Mouse (Mus musculus) adipocyte (in vitro differentiated cells): ENCODE data around the gene Becn1.

Experiments used
- DNase-seq: peaks from one replicate; pipeline ENCODE4 v3.0.0-alpha.2; 2016; ENCODE audit warnings: low spot score

Gene Becn1

GRCm38 (mm10) chr11:101264954-101265471 lies 37.1 kb downstream of the Becn1 start:
- no peak for DNase-seq

GRCm38 (mm10) chr11:101263989-101264280 lies 38.2 kb downstream of the Becn1 start:
- no peak for DNase-seq

GRCm38 (mm10) chr11:101263138-101263988 lies 38.7 kb downstream of the Becn1 start:
- no peak for DNase-seq

- no peak for DNase-seq
These were observed 39.7 kb downstream of the Becn1 start for GRCm38 (mm10) chr11:101262272-101262967.

- no peak for DNase-seq
These were observed 41.2 kb downstream of the Becn1 start for GRCm38 (mm10) chr11:101260826-101261380.

- peak; percentile 81 for DNase-seq
These were observed 41.9 kb downstream of the Becn1 start, which contains the start of gene Wnk4 for GRCm38 (mm10) chr11:101259948-101260825. TSS of gene Wnk4 (plus strand) at chr11:101260567.

- DNase-seq = peak; percentile 82
These were observed 42.8 kb downstream of the Becn1 start for GRCm38 (mm10) chr11:101259261-101259712.

- peak; percentile 95 for DNase-seq
These were observed 46.0 kb downstream of the Becn1 start for GRCm38 (mm10) chr11:101255826-101256775.

- DNase-seq = peak; percentile 88
These were observed 48.3 kb downstream of the Becn1 start, which contains the start of gene Vps25 for GRCm38 (mm10) chr11:101253613-101254389. TSS of gene Vps25 (plus strand) at chr11:101253707.

GRCm38 (mm10) chr11:101252941-101253340 lies 49.1 kb downstream of the Becn1 start:
- DNase-seq = peak; percentile 69

- DNase-seq = no peak
These were observed 51.1 kb downstream of the Becn1 start for GRCm38 (mm10) chr11:101251031-101251430.

- DNase-seq = peak; percentile 69
These were observed 53.7 kb downstream of the Becn1 start for GRCm38 (mm10) chr11:101248258-101248994.

- no peak for DNase-seq
These were observed 54.5 kb downstream of the Becn1 start for GRCm38 (mm10) chr11:101247521-101248030.

GRCm38 (mm10) chr11:101246702-101247012 lies 55.4 kb downstream of the Becn1 start:
- no peak for DNase-seq

GRCm38 (mm10) chr11:101245855-101246701 lies 56.0 kb downstream of the Becn1 start, which contains the start of gene Ramp2:
TSS of gene Ramp2 (plus strand) at chr11:101246028.
- no peak for DNase-seq

- peak; percentile 79 for DNase-seq
These were observed 57.0 kb downstream of the Becn1 start for GRCm38 (mm10) chr11:101245071-101245470.

GRCm38 (mm10) chr11:101238071-101238647 lies 63.9 kb downstream of the Becn1 start:
- peak; percentile 70 for DNase-seq
